Mouse (Mus musculus): ENCODE measurements at regions not wholly inside any gene's neighbourhood (a gene's known extent, or its start where the extent isn't known, plus 50 kb on each side); places are given as distances from the start of the nearest gene placed in this dataset.

- no peak for DNase-seq (ENCODE audit: low spot score)
Observed at GRCm38 (mm10) chr19:23044510-23045464, 96.2 kb upstream of the Klf9 start.

- DNase-seq (ENCODE audit: low spot score): no peak
Observed at GRCm38 (mm10) chr19:23051456-23051855, 89.6 kb upstream of the Klf9 start.

- no peak for DNase-seq (ENCODE audit: low spot score)
Observed at GRCm38 (mm10) chr19:23054440-23054839, 86.6 kb upstream of the Klf9 start.

GRCm38 (mm10) chr19:23055916-23056805 is 84.9 kb upstream of the Klf9 start:
- no peak for DNase-seq (ENCODE audit: low spot score)

- DNase-seq (ENCODE audit: low spot score): peak; percentile 37
Observed at GRCm38 (mm10) chr19:23056851-23057707, 83.9 kb upstream of the Klf9 start.

- DNase-seq (ENCODE audit: low spot score): no peak
Observed at GRCm38 (mm10) chr19:23057739-23058501, 83.1 kb upstream of the Klf9 start.

GRCm38 (mm10) chr19:23058502-23058900 is 82.5 kb upstream of the Klf9 start:
- DNase-seq (ENCODE audit: low spot score): no peak

GRCm38 (mm10) chr19:23061081-23061640 is 79.9 kb upstream of the Klf9 start:
- DNase-seq (ENCODE audit: low spot score): no peak

GRCm38 (mm10) chr19:23061906-23062305 is 79.1 kb upstream of the Klf9 start:
- no peak for DNase-seq (ENCODE audit: low spot score)

- no peak for DNase-seq (ENCODE audit: low spot score)
Observed at GRCm38 (mm10) chr19:23062851-23063250, 78.2 kb upstream of the Klf9 start.

GRCm38 (mm10) chr19:23065548-23065947 is 75.5 kb upstream of the Klf9 start:
- DNase-seq (ENCODE audit: low spot score): no peak

- no peak for DNase-seq (ENCODE audit: low spot score)
Observed at GRCm38 (mm10) chr19:23066726-23067125, 74.3 kb upstream of the Klf9 start.

- DNase-seq (ENCODE audit: low spot score): no peak
Observed at GRCm38 (mm10) chr19:23068600-23068999, 72.4 kb upstream of the Klf9 start.

GRCm38 (mm10) chr19:23069656-23070055 is 71.4 kb upstream of the Klf9 start:
- no peak for DNase-seq (ENCODE audit: low spot score)

- no peak for DNase-seq (ENCODE audit: low spot score)
Observed at GRCm38 (mm10) chr19:23071000-23071399, 70.0 kb upstream of the Klf9 start.

GRCm38 (mm10) chr19:23074602-23075570 is 66.1 kb upstream of the Klf9 start:
- no peak for DNase-seq (ENCODE audit: low spot score)

GRCm38 (mm10) chr19:23075790-23076189 is 65.2 kb upstream of the Klf9 start:
- DNase-seq (ENCODE audit: low spot score): no peak

- DNase-seq (ENCODE audit: low spot score): no peak
Observed at GRCm38 (mm10) chr19:23085173-23085660, 55.8 kb upstream of the Klf9 start.

- no peak for DNase-seq (ENCODE audit: low spot score)
Observed at GRCm38 (mm10) chr19:23087575-23087974, 53.5 kb upstream of the Klf9 start.
